Mouse (Mus musculus) lung, embryonic 14.5 days (tissue): ENCODE measurements around the gene Gm3095. TPM values are rescaled to one million over a fixed set of nuclear protein-coding genes. Genes with fewer than 3 reads are reported as not detected.
"Not testable (repeated sequence)": the region's sequence is repeated elsewhere in the genome, so short reads cannot be mapped to it uniquely, and the experiment has no call there.

Source experiments
- ATAC-seq: fragments of 200-750 bp; cut with Nextera tagmentation; 2 replicates; pipeline ENCODE4 v1.8.0; 2017; ENCODE audit warnings: mild to moderate bottlenecking, moderate TSS enrichment, moderate library complexity; ENCODE audit not compliant: insufficient read depth
- DNase-seq: peaks from one replicate; pipeline ENCODE4 v3.0.0-alpha.2; 2015
- H3K27ac ChIP-seq: fragments of 300-500 bp; sonication (generic); 2 replicates; pipeline ENCODE4 v1.5.1; 2014; ENCODE audit warnings: low read depth, mild to moderate bottlenecking, moderate library complexity
- H3K27me3 ChIP-seq: fragments of 300-500 bp; sonication (generic); 2 replicates; pipeline ENCODE4 v1.6.1; 2014; ENCODE audit warnings: low read length, control low read depth; ENCODE audit not compliant: insufficient read depth
- H3K36me3 ChIP-seq: fragments of 300-500 bp; sonication (generic); 2 replicates; pipeline ENCODE4 v1.6.1; 2014; ENCODE audit warnings: control low read depth; ENCODE audit not compliant: insufficient read depth
- H3K4me1 ChIP-seq: fragments of 300-500 bp; sonication (generic); 2 replicates; pipeline ENCODE4 v1.6.1; 2014; ENCODE audit warnings: antibody characterized with exemption, control low read depth; ENCODE audit not compliant: insufficient read depth
- H3K4me2 ChIP-seq: fragments of 300-500 bp; sonication (generic); 2 replicates; pipeline ENCODE4 v1.6.1; 2014; ENCODE audit warnings: mild to moderate bottlenecking
- H3K4me3 ChIP-seq: fragments of 300-500 bp; sonication (generic); 2 replicates; pipeline ENCODE4 v1.5.1; 2014; ENCODE audit warnings: low read depth, low read length
- H3K9ac ChIP-seq: fragments of 300-500 bp; sonication (generic); 2 replicates; pipeline ENCODE4 v1.6.1; 2014
- H3K9me3 ChIP-seq: fragments of 300-500 bp; sonication (generic); 2 replicates; pipeline ENCODE4 v1.6.1; 2016; ENCODE audit warnings: low read depth, low read length, control low read depth
- WGBS: fragments of 180-500 bp; shearing (Covaris S2); extraction: QIAGEN DNeasy Blood & Tissue Kit; methylation state at CpG from one replicate; pipeline ENCODE4 v1.1.7; 2014; 5-methylcytosine and 5-hydroxymethylcytosine counted together
- polyA plus RNA-seq: library from polyadenylated mRNA; unstranded; fragments of >200 nt; fragmentation: Nextera tagmentation; extraction: Ambion mirVana; gene quantifications from 2 replicates; pipeline ENCODE4 v1.2.1, GENCODE M21; 2014

Gm3095 gene
- polyA plus RNA-seq: 0.23 and 0.26 TPM in 2 replicates

DNA sequence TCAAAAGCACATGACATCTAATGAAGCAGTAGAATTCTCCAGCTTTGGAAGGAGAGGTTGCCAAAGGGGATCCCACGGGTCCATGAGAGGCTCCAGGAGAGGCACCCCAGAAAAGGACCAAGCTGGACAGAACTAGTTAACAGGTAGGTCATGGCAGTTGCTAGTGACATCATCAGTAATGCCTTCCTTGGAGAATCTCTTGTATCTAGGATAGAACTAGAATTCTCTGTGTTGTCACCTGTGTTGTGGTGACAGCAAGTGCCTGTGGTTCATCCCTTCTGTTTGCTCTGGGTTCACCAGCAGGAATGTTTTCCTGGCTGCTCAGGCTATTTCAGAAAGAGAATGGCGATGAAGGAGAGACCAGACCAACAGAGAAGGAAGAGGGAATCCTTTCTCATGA lies at the start of gene Gm3095:
Gene Gm3095, plus strand, starts transcription at position 301 of the 400 bp plus-strand sequence.
- not testable (repeated sequence) for H3K27ac ChIP-seq, H3K4me3 ChIP-seq, H3K9me3 ChIP-seq, H3K4me2 ChIP-seq, H3K27me3 ChIP-seq, H3K4me1 ChIP-seq, H3K9ac ChIP-seq, DNase-seq, H3K36me3 ChIP-seq, ATAC-seq
- WGBS: no CpG with 5 or more reads among the region's 2 CpGs

DNA sequence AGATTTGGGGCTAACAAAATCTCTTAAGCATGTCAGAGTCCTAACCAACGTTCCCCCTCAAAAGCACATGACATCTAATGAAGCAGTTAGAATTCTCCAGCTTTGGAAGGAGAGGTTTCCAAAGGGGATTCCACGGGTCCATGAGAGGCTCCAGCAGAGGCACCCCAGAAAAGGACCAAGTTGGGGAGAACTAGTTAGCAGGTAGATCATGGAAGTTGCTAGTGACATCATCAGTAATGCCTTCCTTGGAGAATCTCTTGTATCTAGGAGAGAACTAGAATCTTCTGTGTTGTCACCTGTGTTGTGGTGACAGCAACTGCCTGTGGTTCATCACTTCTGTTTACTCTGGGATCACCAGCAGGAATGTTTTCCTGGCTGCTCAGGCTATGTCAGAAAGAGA lies 31.9 kb upstream of the Gm3095 start, which contains the start of gene Gm3029:
Gene Gm3029, plus strand, starts transcription at position 301 of the 400 bp plus-strand sequence.
- H3K27me3 ChIP-seq, ATAC-seq, DNase-seq, H3K36me3 ChIP-seq, H3K9ac ChIP-seq, H3K9me3 ChIP-seq, H3K27ac ChIP-seq, H3K4me2 ChIP-seq, H3K4me3 ChIP-seq, H3K4me1 ChIP-seq: not testable (repeated sequence)
- 60% methylated on average over 1 of the region's 2 CpGs for WGBS

DNA sequence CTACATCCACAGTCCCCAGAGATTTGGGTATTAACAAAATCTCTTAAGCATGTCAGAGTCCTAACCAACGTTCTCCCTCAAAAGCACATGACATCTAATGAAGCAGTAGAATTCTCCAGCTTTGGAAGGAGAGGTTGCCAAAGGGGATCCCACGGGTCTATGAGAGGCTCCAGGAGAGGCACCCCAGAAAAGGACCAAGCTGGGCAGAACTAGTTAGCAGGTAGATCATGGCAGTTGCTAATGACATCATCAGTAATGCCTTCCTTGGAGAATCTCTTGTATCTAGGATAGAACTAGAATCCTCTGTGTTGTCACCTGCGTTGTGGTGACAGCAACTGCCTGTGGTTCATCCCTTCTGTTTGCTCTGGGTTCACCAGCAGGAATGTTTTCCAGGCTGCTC lies 34.7 kb downstream of the Gm3095 start, which contains the start of gene Gm3099:
Gene Gm3099, plus strand, starts transcription at position 301 of the 400 bp plus-strand sequence.
- not testable (repeated sequence) for ATAC-seq, H3K4me2 ChIP-seq, H3K27me3 ChIP-seq, H3K4me1 ChIP-seq, H3K27ac ChIP-seq, H3K36me3 ChIP-seq, H3K9ac ChIP-seq, H3K4me3 ChIP-seq, DNase-seq, H3K9me3 ChIP-seq
- WGBS: 100% methylated on average over 1 of the region's 3 CpGs

Other genes with a start within 250 kb of the Gm3095 start
- not detected in 2 replicates for gene Gm3002, start 153.5 kb upstream of the Gm3095 start, polyA plus RNA-seq
- gene Gm3033, start 117.3 kb upstream of the Gm3095 start, polyA plus RNA-seq: 0.22 TPM in 1 of 2 replicates, not detected in the other
- gene Gm2916, start 79.4 kb upstream of the Gm3095 start, polyA plus RNA-seq: 0.20 TPM in 1 of 2 replicates, not detected in the other
- not detected in 2 replicates for gene Gm3029, start 31.8 kb upstream of the Gm3095 start, polyA plus RNA-seq
- gene Gm3099, start 34.8 kb downstream of the Gm3095 start, polyA plus RNA-seq: not detected in 2 replicates
- 0.30 TPM in 1 of 2 replicates, not detected in the other for gene Gm5796, start 60.4 kb downstream of the Gm3095 start, polyA plus RNA-seq
- not detected in 2 replicates for gene Gm3115, start 120.6 kb downstream of the Gm3095 start, polyA plus RNA-seq
- 0.28 and 1.4 TPM in 2 replicates for gene Gm8108, start 147.0 kb downstream of the Gm3095 start, polyA plus RNA-seq
- gene Gm3127, start 201.5 kb downstream of the Gm3095 start, polyA plus RNA-seq: not detected in 2 replicates
- gene Gm2974, start 219.0 kb downstream of the Gm3095 start, polyA plus RNA-seq: 0.58 and 0.62 TPM in 2 replicates